Mouse (Mus musculus): ENCODE measurements around the gene Rsrp1.

DNA sequence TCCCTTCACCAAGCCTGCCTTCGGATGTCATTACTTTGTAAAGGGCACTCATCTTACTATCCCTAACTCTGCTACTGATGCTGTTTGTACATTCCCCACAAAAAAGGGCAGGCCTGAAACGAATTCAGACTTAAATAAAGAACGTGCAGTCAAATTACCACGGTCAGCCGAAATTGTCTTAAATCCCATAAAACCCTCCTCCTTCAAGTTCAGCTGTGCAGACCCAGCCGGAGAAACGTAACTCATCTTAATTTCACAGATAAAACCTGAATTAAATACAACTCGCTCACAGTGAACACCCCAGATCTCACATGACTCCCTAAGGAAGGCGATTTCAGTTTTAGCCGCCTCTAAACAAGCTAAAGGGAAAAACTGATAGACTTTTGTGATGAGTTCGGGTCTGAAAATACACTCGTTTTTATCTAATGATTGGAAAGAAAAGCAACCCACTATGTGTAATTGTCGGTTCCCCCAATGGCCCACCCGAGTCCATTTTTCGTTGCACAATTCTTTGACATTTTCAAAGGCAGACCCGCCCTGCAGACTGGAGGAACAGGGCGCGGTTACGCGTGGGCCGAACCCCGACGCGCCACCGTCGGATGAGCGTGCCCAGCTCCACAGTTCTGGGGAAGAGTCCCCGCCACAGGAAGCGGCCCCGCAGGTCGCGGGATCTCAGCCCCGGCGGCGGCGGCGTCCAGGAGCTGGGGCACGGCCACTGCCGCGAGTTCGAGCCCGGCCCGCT lies 9.1 kb upstream of the Rsrp1 start:
- TF ChIP-seq POLR2A (IDR thresholded peaks at IDR 0.05; ENCODE audit: low read depth, low read length) = no peak
- no peak for TF ChIP-seq CTCF (IDR thresholded peaks at IDR 0.05; ENCODE audit: extremely low read depth, insufficient read depth, insufficient read length, insufficient replicate concordance)

Data from spleen, adult 2 months (tissue).